Mouse (Mus musculus): ENCODE measurements around the gene Ephb1. TPM values are rescaled to one million over a fixed set of nuclear protein-coding genes. Genes with fewer than 3 reads are reported as not detected.

Ephb1 gene
- total and polyA plus RNA-seq, 2 experiments = under 0.01 to 0.05 TPM

DNA sequence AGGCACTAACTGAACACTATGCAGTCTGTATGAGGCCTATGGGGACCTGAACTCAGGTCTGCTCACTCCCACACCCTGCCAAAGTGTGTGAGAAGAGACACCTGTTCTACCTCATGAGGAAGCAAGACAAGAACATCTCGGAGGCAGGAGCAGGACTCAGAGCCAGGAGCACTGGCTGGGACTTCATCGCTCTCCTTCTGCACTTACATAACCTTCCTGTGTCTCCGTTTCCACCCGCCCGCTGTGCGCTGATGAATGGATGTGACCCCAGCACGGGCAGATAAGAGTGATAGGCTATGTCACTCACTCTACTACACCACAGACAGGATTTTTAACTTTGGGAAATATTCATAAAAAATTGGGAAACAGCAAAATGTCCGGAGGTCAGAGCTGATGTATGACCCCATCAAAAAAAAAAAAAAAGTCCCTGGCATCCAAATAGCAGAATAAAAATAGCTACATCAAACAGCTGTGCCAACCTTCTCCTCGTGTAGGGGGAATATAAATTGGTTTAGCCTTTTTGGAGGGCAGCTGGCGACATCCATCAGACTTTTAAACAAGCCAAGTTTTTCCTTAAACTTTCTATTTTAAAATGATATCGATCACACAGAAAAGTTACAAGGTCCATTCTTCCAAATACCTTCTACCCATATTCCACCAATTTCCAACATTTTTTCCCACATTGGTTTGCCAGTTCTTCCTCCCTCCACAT lies 18.8 kb downstream of the Ephb1 start:
- no peaks in the 10 kb centered on the region for H3K79me2 ChIP-seq (ENCODE audit: control insufficient read depth, insufficient read depth, low read length)
- H3K9ac ChIP-seq (ENCODE audit: low read depth, low read length) = no peak overlapping the region
- no peaks in the 10 kb centered on the region for H3K4me1 ChIP-seq (ENCODE audit: control insufficient read depth, insufficient read depth, low read length)
- H3K27ac ChIP-seq (replicated peaks; ENCODE audit: insufficient read depth, low read depth, low read length) = no peak overlapping the region
- no peak for DNase-seq (ENCODE audit: extremely low read depth, low read depth, low spot score)
- no peak overlapping the region for H3K4me3 ChIP-seq (ENCODE audit: insufficient read depth, low read depth, low read length)
- H3K36me3 ChIP-seq (ENCODE audit: control insufficient read depth, insufficient read depth, low read length) = no peaks in the 10 kb centered on the region
- no peak for TF ChIP-seq CTCF (IDR thresholded peaks at IDR 0.05; ENCODE audit: low read depth, low read length)
- no peaks in the 10 kb centered on the region for H3K27me3 ChIP-seq (ENCODE audit: control insufficient read depth, insufficient read depth, low read length)
- 64% methylated on average over 11 of the region's 11 CpGs for WGBS

DNA sequence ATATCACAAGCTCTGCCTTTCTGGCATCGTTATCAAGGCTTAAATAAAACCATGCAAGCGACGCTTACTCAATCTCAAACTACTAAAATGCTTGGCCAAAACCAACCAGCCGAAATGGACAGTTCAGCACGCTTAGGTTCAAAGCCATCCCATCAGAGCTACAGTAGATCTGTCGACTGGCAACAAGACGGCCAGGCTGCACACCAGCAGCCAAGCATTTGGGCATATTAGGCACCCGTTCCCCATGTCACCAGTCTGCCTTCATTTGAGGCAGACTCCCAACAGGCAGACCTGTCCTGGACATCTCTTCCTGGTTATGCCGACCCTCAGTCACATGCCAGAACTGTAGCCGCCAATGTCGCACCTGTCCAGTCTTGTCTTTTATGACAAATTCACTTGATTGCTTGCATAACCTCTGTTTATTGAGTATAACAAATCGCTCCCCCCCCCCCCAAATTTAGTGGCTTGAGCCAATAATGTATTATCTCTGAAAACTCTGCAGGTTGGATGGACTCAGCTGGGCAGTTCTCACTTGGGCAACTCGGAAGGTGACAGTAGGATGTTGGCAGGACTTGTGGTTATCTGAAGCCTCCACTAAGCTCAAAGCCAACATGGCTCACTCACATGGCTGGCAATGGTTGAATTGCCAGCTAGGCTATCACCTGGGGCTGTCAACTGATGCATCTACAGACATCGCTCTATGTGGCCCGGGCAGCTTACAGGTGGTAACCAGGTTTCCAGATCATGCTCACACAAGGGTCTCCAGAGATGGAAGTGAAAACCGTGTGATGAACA lies 24.0 kb downstream of the Ephb1 start:
- Histone ChIP-seq H3K4me1 (ENCODE audit: control insufficient read depth, insufficient read depth, low read length) (no peaks in the 10 kb centered on the region), H3K36me3 (ENCODE audit: control insufficient read depth, insufficient read depth, low read length) (no peaks in the 10 kb centered on the region), H3K27ac (replicated peaks; ENCODE audit: insufficient read depth, low read depth, low read length) (no peak overlapping the region), H3K27me3 (ENCODE audit: control insufficient read depth, insufficient read depth, low read length) (no peaks in the 10 kb centered on the region), H3K79me2 (ENCODE audit: control insufficient read depth, insufficient read depth, low read length) (no peaks in the 10 kb centered on the region), H3K9ac (ENCODE audit: low read depth, low read length) (no peak overlapping the region), H3K4me3 (ENCODE audit: insufficient read depth, low read depth, low read length) (no peak overlapping the region)
- TF ChIP-seq CTCF (IDR thresholded peaks at IDR 0.05; ENCODE audit: low read depth, low read length) (no peak), POLR2A (IDR thresholded peaks at IDR 0.05; ENCODE audit: extremely low read depth, insufficient read depth, low read length) (no peak)
- WGBS = 91% methylated on average over 16 of the region's 16 CpGs
- DNase-seq (ENCODE audit: extremely low read depth, low read depth, low spot score) = no peak

DNA sequence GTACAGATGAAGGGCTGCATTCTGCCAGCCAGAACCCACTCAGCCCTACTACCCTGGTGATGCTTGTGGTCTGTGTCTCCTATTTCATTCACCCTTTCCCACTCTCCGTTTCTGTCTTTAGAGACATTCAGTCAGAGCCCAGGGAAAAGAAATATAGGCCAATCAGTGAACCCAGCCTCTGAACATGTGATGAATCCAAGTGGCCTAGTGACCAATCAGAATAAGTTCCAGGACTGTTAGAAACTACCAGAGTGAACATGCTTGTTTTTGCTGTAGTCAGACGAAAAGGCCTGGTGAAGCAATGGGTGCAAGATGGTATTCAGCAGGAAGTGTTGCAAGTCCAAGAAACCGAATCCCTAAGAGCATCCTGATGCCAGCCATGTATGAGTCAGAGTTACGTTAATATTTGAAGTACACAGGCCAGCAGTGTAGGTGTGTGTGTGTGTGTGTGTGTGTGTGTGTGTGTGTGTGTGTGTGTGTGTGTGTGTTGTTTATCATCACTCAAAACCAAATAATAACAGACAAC lies 26.8 kb downstream of the Ephb1 start:
- Histone ChIP-seq H3K27me3 (ENCODE audit: control insufficient read depth, insufficient read depth, low read length) (no peaks in the 10 kb centered on the region), H3K79me2 (ENCODE audit: control insufficient read depth, insufficient read depth, low read length) (no peaks in the 10 kb centered on the region), H3K27ac (replicated peaks; ENCODE audit: insufficient read depth, low read depth, low read length) (no peak overlapping the region), H3K9ac (ENCODE audit: low read depth, low read length) (no peak overlapping the region), H3K4me1 (ENCODE audit: control insufficient read depth, insufficient read depth, low read length) (no peaks in the 10 kb centered on the region), H3K4me3 (ENCODE audit: insufficient read depth, low read depth, low read length) (no peak overlapping the region), H3K36me3 (ENCODE audit: control insufficient read depth, insufficient read depth, low read length) (no peaks in the 10 kb centered on the region)
- WGBS = 67% methylated on average over 4 of the region's 4 CpGs
- TF ChIP-seq CTCF (IDR thresholded peaks at IDR 0.05; ENCODE audit: low read depth, low read length) (no peak), POLR2A (IDR thresholded peaks at IDR 0.05; ENCODE audit: extremely low read depth, insufficient read depth, low read length) (no peak)
- no peak for DNase-seq (ENCODE audit: extremely low read depth, low read depth, low spot score)

- no peak for TF ChIP-seq CTCF (IDR thresholded peaks at IDR 0.05; ENCODE audit: low read depth, low read length)
- TF ChIP-seq POLR2A (IDR thresholded peaks at IDR 0.05; ENCODE audit: extremely low read depth, insufficient read depth, low read length) = no peak
- no peaks in the 10 kb centered on the region for H3K36me3 ChIP-seq (ENCODE audit: control insufficient read depth, insufficient read depth, low read length)
- WGBS = 89% methylated on average over 6 of the region's 6 CpGs
- no peaks in the 10 kb centered on the region for H3K79me2 ChIP-seq (ENCODE audit: control insufficient read depth, insufficient read depth, low read length)
- no peak overlapping the region for H3K9ac ChIP-seq (ENCODE audit: low read depth, low read length)
- H3K4me3 ChIP-seq (ENCODE audit: insufficient read depth, low read depth, low read length) = no peak overlapping the region
- no peaks in the 10 kb centered on the region for H3K4me1 ChIP-seq (ENCODE audit: control insufficient read depth, insufficient read depth, low read length)
- no peaks in the 10 kb centered on the region for H3K27me3 ChIP-seq (ENCODE audit: control insufficient read depth, insufficient read depth, low read length)
- DNase-seq (ENCODE audit: extremely low read depth, low read depth, low spot score) = no peak
- no peak overlapping the region for H3K27ac ChIP-seq (replicated peaks; ENCODE audit: insufficient read depth, low read depth, low read length)
Observed at GRCm38 (mm10) chr9:102315436-102315835, 39.1 kb downstream of the Ephb1 start.

- no peak for TF ChIP-seq CTCF (IDR thresholded peaks at IDR 0.05; ENCODE audit: low read depth, low read length)
- TF ChIP-seq POLR2A (IDR thresholded peaks at IDR 0.05; ENCODE audit: extremely low read depth, insufficient read depth, low read length) = no peak
- H3K79me2 ChIP-seq (ENCODE audit: control insufficient read depth, insufficient read depth, low read length) = no peaks in the 10 kb centered on the region
- no peak overlapping the region for H3K4me3 ChIP-seq (ENCODE audit: insufficient read depth, low read depth, low read length)
- no peak overlapping the region for H3K27ac ChIP-seq (replicated peaks; ENCODE audit: insufficient read depth, low read depth, low read length)
- H3K9ac ChIP-seq (ENCODE audit: low read depth, low read length) = no peak overlapping the region
- no peaks in the 10 kb centered on the region for H3K27me3 ChIP-seq (ENCODE audit: control insufficient read depth, insufficient read depth, low read length)
- H3K36me3 ChIP-seq (ENCODE audit: control insufficient read depth, insufficient read depth, low read length) = no peaks in the 10 kb centered on the region
- no peaks in the 10 kb centered on the region for H3K4me1 ChIP-seq (ENCODE audit: control insufficient read depth, insufficient read depth, low read length)
- DNase-seq (ENCODE audit: extremely low read depth, low read depth, low spot score) = no peak
- WGBS = 92% methylated on average over 1 of the region's 1 CpGs
Observed at GRCm38 (mm10) chr9:102314795-102315194, 39.7 kb downstream of the Ephb1 start.
